Mouse (Mus musculus): ENCODE measurements at regions not wholly inside any gene's neighbourhood (a gene's known extent, or its start where the extent isn't known, plus 50 kb on each side); places are given as distances from the start of the nearest gene placed in this dataset.

- intact Hi-C loops (cut with DNase I) = no loop called here
- DNase-seq (ENCODE audit: low spot score in 2 of 2) = no peak
Observed at GRCm38 (mm10) chr10:23052480-23053378, 232.8 kb upstream of the Tcf21 start.

GRCm38 (mm10) chr10:23044466-23044865 lies 224.5 kb upstream of the Tcf21 start:
- intact Hi-C loops (cut with DNase I) = no loop called here
- no peak for DNase-seq (ENCODE audit: low spot score in 2 of 2)

- intact Hi-C loops (cut with DNase I) = no loop called here
- DNase-seq (ENCODE audit: low spot score in 2 of 2) = no peak
Observed at GRCm38 (mm10) chr10:23031491-23032126, 211.6 kb upstream of the Tcf21 start.

GRCm38 (mm10) chr10:23027961-23028360 lies 208.0 kb upstream of the Tcf21 start:
- intact Hi-C loops (cut with DNase I) = no loop called here
- DNase-seq (ENCODE audit: low spot score in 2 of 2) = no peak

- DNase-seq (ENCODE audit: low spot score in 2 of 2) = no peak
- intact Hi-C loops (cut with DNase I) = no loop called here
Observed at GRCm38 (mm10) chr10:23017151-23017678, 197.2 kb upstream of the Tcf21 start.

- intact Hi-C loops (cut with DNase I) = no loop called here
Observed at GRCm38 (mm10) chr10:23015935-23016694, 196.1 kb upstream of the Tcf21 start.

GRCm38 (mm10) chr10:23010715-23011114 lies 190.7 kb upstream of the Tcf21 start:
- intact Hi-C loops (cut with DNase I) = no loop called here

More at GRCm38 (mm10) chr10:23015935-23016694, 196.1 kb upstream of the Tcf21 start:
- DNase-seq (ENCODE audit: low spot score in 2 of 2) = no peak

GRCm38 (mm10) chr10:23010201-23010600 lies 190.2 kb upstream of the Tcf21 start:
- no peak for DNase-seq (ENCODE audit: low spot score in 2 of 2)
- intact Hi-C loops (cut with DNase I) = no loop called here

More at GRCm38 (mm10) chr10:23010715-23011114, 190.7 kb upstream of the Tcf21 start:
- DNase-seq (ENCODE audit: low spot score in 2 of 2) = no peak

GRCm38 (mm10) chr10:23004768-23005167 lies 184.8 kb upstream of the Tcf21 start:
- intact Hi-C loops (cut with DNase I) = no loop called here
- no peak for DNase-seq (ENCODE audit: low spot score in 2 of 2)

GRCm38 (mm10) chr10:23003686-23004085 lies 183.7 kb upstream of the Tcf21 start:
- intact Hi-C loops (cut with DNase I) = no loop called here

GRCm38 (mm10) chr10:22998561-22998960 lies 178.6 kb upstream of the Tcf21 start:
- no peak for DNase-seq (ENCODE audit: low spot score in 2 of 2)

More at GRCm38 (mm10) chr10:23003686-23004085, 183.7 kb upstream of the Tcf21 start:
- DNase-seq (ENCODE audit: low spot score in 2 of 2) = no peak

GRCm38 (mm10) chr10:22997571-22997970 lies 177.6 kb upstream of the Tcf21 start:
- intact Hi-C loops (cut with DNase I) = no loop called here
- DNase-seq (ENCODE audit: low spot score in 2 of 2) = no peak

More at GRCm38 (mm10) chr10:22998561-22998960, 178.6 kb upstream of the Tcf21 start:
- intact Hi-C loops (cut with DNase I) = no loop called here

GRCm38 (mm10) chr10:22993158-22993557 lies 173.2 kb upstream of the Tcf21 start:
- DNase-seq (ENCODE audit: low spot score in 2 of 2) = no peak
- intact Hi-C loops (cut with DNase I) = no loop called here

- intact Hi-C loops (cut with DNase I) = no loop called here
Observed at GRCm38 (mm10) chr10:22981798-22982197, 161.8 kb upstream of the Tcf21 start.

GRCm38 (mm10) chr10:22978442-22978841 lies 158.5 kb upstream of the Tcf21 start:
- no peak for DNase-seq (ENCODE audit: low spot score in 2 of 2)
- intact Hi-C loops (cut with DNase I) = no loop called here

More at GRCm38 (mm10) chr10:22981798-22982197, 161.8 kb upstream of the Tcf21 start:
- DNase-seq (ENCODE audit: low spot score in 2 of 2) = no peak

GRCm38 (mm10) chr10:22956956-22957355 lies 137.0 kb upstream of the Tcf21 start:
- intact Hi-C loops (cut with DNase I) = no loop called here
- DNase-seq (ENCODE audit: low spot score in 2 of 2) = no peak

GRCm38 (mm10) chr10:22953283-22953682 lies 133.3 kb upstream of the Tcf21 start:
- intact Hi-C loops (cut with DNase I) = no loop called here
- no peak for DNase-seq (ENCODE audit: low spot score in 2 of 2)

GRCm38 (mm10) chr10:22944247-22944646 lies 124.3 kb upstream of the Tcf21 start:
- no peak for DNase-seq (ENCODE audit: low spot score in 2 of 2)

GRCm38 (mm10) chr10:22927977-22928376 lies 108.0 kb upstream of the Tcf21 start:
- intact Hi-C loops (cut with DNase I) = no loop called here
- no peak for DNase-seq (ENCODE audit: low spot score in 2 of 2)

More at GRCm38 (mm10) chr10:22944247-22944646, 124.3 kb upstream of the Tcf21 start:
- intact Hi-C loops (cut with DNase I) = no loop called here

- DNase-seq (ENCODE audit: low spot score in 2 of 2) = no peak
- intact Hi-C loops (cut with DNase I) = no loop called here
Observed at GRCm38 (mm10) chr10:22926099-22926498, 106.1 kb upstream of the Tcf21 start.

All from left cerebral cortex, postnatal 14 days (tissue).